Mouse (Mus musculus): ENCODE data around the gene H2-M3. TPM values are rescaled to one million over a fixed set of nuclear protein-coding genes. Genes with fewer than 3 reads are reported as not detected.
"Not testable (repeated sequence)": the region's sequence is repeated elsewhere in the genome, so short reads cannot be mapped to it uniquely, and the experiment has no call there.

The H2-M3 gene
- 1 to 10 TPM; 5.1 to 8.1 TPM for total RNA-seq (2021)
- long read RNA-seq, experiment 1, partial matches to known transcripts: 0 of 2 reads
- long read RNA-seq, experiment 1, other reads (novel, unspliced or antisense): 1 of 2 reads
- long read RNA-seq, experiment 2, transcript H2-M3-201 (8 exons, 1,438 nt): major isoform, 12 of 15 reads
- long read RNA-seq, experiment 2, partial matches to known transcripts: 1 of 15 reads
- long read RNA-seq, experiment 2, other reads (novel, unspliced or antisense): 2 of 15 reads

GRCm38 (mm10) chr17:37270058-37270701, at the start of gene H2-M3:
Gene H2-M3 (plus strand): TSS chr17:37270220.
- peak; percentile 91 for DNase-seq (ENCODE audit: low spot score in 2 of 2)

DNA sequence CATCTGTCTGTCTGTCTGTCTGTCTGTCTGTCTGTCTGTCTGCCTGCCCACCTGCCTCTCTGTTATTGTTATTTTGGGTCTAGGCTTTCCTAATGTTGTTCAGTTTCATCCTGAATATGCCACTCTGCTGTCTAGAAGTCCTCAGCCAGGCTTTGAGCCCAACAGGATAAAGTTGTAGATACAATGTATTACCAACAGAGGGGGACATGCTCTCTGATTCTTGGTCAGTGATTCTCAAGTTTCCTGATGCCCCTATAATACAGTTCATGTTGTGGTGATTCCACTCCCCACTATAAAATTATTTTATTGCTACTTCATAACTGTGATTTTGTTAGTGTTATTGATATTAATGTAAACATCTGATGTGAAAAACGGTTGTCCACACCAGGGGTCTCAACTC, 48.1 kb upstream of the H2-M3 start:
- no peak for DNase-seq (ENCODE audit: low spot score in 2 of 2)

- not testable (repeated sequence) for DNase-seq (ENCODE audit: low spot score in 2 of 2)
Measured at GRCm38 (mm10) chr17:37237230-37237629, 32.8 kb upstream of the H2-M3 start, which contains the start of gene Olfr97. Gene Olfr97 (minus strand): TSS chr17:37237330.

DNA sequence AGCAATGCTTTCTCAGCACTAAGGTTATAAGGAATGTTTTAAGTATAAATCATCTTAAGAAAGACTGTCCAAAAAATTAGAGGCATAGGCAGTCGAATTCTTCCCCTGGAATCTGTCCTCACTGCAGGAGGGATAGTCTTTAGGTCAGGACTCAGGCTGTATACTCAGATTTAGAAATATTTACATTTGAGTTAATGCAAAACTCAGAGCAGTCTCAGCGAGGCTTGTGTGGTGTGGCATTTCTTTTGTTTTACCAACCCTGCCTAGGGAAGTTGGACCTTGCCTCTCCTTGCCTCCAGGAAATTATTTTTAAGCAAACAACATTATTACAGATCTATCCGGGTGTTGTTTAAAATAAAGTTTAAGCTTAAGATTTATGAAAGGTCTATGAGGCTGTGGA, 27.8 kb upstream of the H2-M3 start:
- DNase-seq (ENCODE audit: low spot score in 2 of 2): no peak

GRCm38 (mm10) chr17:37246715-37247114, 23.3 kb upstream of the H2-M3 start:
- peak; percentile 20 to 33 for DNase-seq (ENCODE audit: low spot score in 2 of 2)

- DNase-seq (ENCODE audit: low spot score in 2 of 2): no peak
Measured at GRCm38 (mm10) chr17:37249460-37249859, 20.6 kb upstream of the H2-M3 start.

DNA sequence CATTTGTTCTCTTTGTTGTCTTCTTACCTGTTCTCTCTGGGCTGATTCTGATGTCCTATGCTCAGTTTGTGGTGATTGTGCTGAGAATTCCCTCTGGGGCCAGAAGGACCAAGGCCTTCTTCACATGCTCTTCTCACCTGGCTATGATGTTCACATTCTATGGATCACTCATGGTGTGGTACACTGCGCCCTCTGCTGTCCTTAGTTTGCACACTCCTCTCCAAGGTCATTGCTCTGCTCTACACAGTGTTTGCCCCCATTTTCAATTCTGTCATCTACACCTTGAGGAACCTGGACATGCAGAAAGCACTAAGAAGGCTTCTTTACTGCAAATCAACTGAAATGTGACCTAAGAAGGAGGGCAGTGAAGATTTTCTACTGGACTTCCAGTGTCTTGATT, 19.5 kb upstream of the H2-M3 start:
- peak; percentile 9 to 25 for DNase-seq (ENCODE audit: low spot score in 2 of 2)

DNA sequence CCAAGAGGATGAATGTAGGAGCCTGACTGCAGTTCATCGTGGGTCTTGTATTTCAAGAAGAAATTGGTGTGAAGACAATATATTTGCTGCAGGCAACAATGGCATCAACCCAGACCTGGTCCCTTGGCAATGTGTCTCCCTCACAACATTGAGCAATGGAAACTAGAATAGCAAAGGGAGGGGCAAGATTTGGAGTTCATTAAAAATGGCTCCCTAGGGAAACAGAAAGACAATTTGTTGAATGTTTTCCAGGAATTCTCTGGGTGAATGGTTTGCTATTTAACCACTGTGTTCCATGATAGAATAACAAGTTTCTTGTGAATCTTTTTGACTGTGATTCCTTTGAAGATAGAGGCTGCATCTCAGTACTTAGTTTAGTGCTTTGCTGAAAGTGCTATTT, 6.4 kb upstream of the H2-M3 start, which contains the start of gene Olfr98:
TSS of gene Olfr98 (minus strand) at position 124 of the 400 bp plus-strand sequence.
- DNase-seq (ENCODE audit: low spot score in 2 of 2): no peak

DNA sequence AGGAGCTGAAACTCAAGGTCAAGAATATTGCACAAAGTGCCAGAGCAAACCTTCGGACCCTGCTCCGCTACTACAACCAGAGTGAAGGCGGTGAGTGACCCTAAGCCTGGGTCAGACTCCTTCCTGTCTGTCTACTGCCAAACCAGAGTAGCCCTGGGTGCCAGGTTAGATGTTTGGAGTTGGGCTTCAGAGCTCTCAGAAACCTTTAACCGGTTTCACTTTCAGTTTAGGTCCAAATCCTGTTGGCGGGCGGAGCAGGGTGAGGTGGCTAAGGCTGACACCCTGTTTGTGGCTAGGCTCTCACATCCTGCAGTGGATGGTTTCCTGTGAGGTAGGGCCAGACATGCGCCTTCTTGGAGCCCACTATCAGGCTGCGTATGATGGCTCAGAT, 677 bp downstream of the H2-M3 start:
- DNase-seq (ENCODE audit: low spot score in 2 of 2): peak in 1 of 2 experiments; percentile 37

DNA sequence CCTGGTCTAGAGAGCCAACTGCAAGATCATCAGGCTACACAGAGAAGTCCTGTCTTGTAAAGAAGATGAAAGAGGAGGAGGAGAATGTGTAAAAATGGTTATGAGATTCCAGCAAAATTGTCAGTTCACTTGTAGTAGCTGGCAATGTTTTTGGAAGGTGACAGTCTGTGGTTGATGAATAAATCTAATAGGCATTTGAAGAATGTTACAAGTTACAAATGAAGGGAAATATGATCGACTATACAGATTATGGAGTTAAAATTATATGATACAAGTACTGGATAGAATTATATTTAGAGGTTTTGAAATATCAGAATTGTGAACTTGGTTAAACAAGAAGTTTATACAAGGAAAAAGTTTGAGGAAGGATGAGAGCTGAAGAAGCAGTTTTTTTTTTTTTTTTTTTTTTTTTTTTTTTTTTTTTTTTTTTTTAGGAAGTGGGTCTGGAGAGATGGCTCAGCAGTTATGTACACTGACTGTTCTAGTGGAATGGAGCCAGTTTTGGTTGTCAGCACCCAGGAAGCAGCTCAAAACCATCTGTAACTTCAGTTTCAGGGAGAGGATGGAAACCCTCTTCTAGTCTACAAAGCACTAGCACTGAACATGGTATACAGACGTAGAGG, 5.7 kb downstream of the H2-M3 start:
- no peak for DNase-seq (ENCODE audit: low spot score in 2 of 2)

- DNase-seq (ENCODE audit: low spot score in 2 of 2): no peak
Measured at GRCm38 (mm10) chr17:37276573-37276972, 6.6 kb downstream of the H2-M3 start.

- DNase-seq (ENCODE audit: low spot score in 2 of 2): no peak
Measured at GRCm38 (mm10) chr17:37280331-37280730, 10.3 kb downstream of the H2-M3 start.

- DNase-seq (ENCODE audit: low spot score in 2 of 2): no peak
Measured at GRCm38 (mm10) chr17:37283360-37283759, 13.3 kb downstream of the H2-M3 start, which contains the start of gene Olfr99. Gene Olfr99 (minus strand): TSS chr17:37283460.

DNA sequence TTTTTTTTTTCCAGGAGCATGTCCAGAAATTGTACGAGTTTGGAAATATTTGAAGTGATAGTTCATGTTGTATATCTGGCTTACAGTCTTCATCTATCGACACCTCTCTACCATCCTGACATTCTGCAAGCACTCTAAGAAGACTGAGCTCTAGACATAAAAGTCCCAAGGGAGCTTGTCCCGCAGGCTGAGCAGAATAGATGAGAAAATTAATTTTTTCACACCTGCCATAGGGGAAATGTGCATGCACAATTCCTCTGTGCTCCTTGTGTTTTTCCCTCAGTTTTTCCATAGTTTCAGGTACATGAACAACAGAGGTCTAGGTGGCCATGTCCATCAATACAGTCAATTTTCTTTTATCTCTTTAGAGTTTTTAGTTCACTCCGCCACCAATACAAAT, 34.2 kb downstream of the H2-M3 start, which contains the start of gene Olfr101:
TSS of gene Olfr101 (minus strand) at position 101 of the 400 bp plus-strand sequence.
- no peak for DNase-seq (ENCODE audit: low spot score in 2 of 2)

GRCm38 (mm10) chr17:37308483-37308882, 38.5 kb downstream of the H2-M3 start:
- no peak for DNase-seq (ENCODE audit: low spot score in 2 of 2)

- DNase-seq (ENCODE audit: low spot score in 2 of 2): no peak
Measured at GRCm38 (mm10) chr17:37310146-37310699, 40.2 kb downstream of the H2-M3 start.

- DNase-seq (ENCODE audit: low spot score in 2 of 2): no peak
Measured at GRCm38 (mm10) chr17:37316954-37317353, 46.9 kb downstream of the H2-M3 start, which contains the start of gene Olfr102. Gene Olfr102 (minus strand): TSS chr17:37317054.
